Mouse (Mus musculus) left cerebral cortex, adult 2 months (tissue): ENCODE results near the gene Ctbs. TPM values are rescaled to one million over a fixed set of nuclear protein-coding genes. Genes with fewer than 3 reads are reported as not detected.

ENCODE experiments used
- DNase-seq, 2 experiments: peaks; one replicate each; pipeline ENCODE4 v3.0.0; 2021 to 2022; ENCODE audit warnings: low spot score in 2 of 2, mixed read lengths in 1 of 2; ENCODE audit errors: extremely low spot score in 1 of 2
- H3K27ac ChIP-seq: fragments of 200-600 bp; 2 replicates; pipeline ENCODE4 v1.8.1; 2022
- H3K4me3 ChIP-seq: fragments of 200-600 bp; 2 replicates; pipeline ENCODE4 v1.8.1; 2022
- CTCF ChIP-seq: fragments of 200-600 bp; IDR thresholded peaks from 2 replicates; pipeline ENCODE4 v1.8.1; 2022; ENCODE audit warnings: antibody characterized with exemption, mild to moderate bottlenecking, moderate library complexity
- intact Hi-C: fragments of 180-260 bp; cut with DNase I; formaldehyde crosslinking; loops from one replicate; pipeline ENCODE4 v1.15.1; 2025
- long read RNA-seq, 2 experiments: library from polyadenylated mRNA; stranded (forward); transcript quantifications; one replicate each; pipeline ENCODE4 v2.0.0; 2021; ENCODE audit warnings: borderline mapping rate in 2 of 2
- total RNA-seq, 2 experiments: library from RNA; stranded (reverse); gene quantifications; 2 replicates each; pipeline ENCODE4 v1.2.3; 2021

The Ctbs gene
- 1 to 10 TPM; 7.1 to 8.1 TPM for total RNA-seq
- long read RNA-seq, experiment 1, partial matches to known transcripts, result 0 of 6 reads
- long read RNA-seq, experiment 1, other reads (novel, unspliced or antisense), result 5 of 6 reads
- long read RNA-seq, experiment 2, partial matches to known transcripts, result 0 of 6 reads
- long read RNA-seq, experiment 2, other reads (novel, unspliced or antisense), result 2 of 6 reads

- TF ChIP-seq CTCF, result no peak
- no peak for DNase-seq
- intact Hi-C loops, result loop anchor here (5.0 kb wide), 1 partner anchor 323 kb away; no protein-coding TSS in a partner anchor
- Histone ChIP-seq H3K27ac (peak within 1 kb of the TSS; percentile 78), H3K4me3 (peak within 1 kb of the TSS; percentile 57)
Measured at GRCm38 (mm10) chr3:146449745-146450250, at the start of gene Ctbs. Gene Ctbs (plus strand): TSS chr3:146449795.

GRCm38 (mm10) chr3:146403770-146404169 is 45.8 kb upstream of the Ctbs start:
- Histone ChIP-seq H3K4me3 (peak overlapping the region; percentile 72), H3K27ac (peak overlapping the region; percentile 99)
- intact Hi-C loops, result loop anchor here (2.0 kb wide), 1 partner anchor 59 kb away; no protein-coding TSS in a partner anchor
- DNase-seq, result no peak
- TF ChIP-seq CTCF, result no peak

GRCm38 (mm10) chr3:146404311-146405201 is 45.0 kb upstream of the Ctbs start, which contains the start of gene Ssx2ip:
Gene Ssx2ip (plus strand): TSS chr3:146404642.
- intact Hi-C loops, result loop anchor here (2.0 kb wide), 1 partner anchor 60 kb away; no protein-coding TSS in a partner anchor
- Histone ChIP-seq H3K27ac (peak within 1 kb of the TSS; percentile 99), H3K4me3 (peak within 1 kb of the TSS; percentile 72)
- peak; percentile 98 to 100 for DNase-seq
- TF ChIP-seq CTCF, result no peak; the same call in 1 of the 2 replicates

- Histone ChIP-seq H3K27ac (peak overlapping the region; percentile 88), H3K4me3 (peak overlapping the region; percentile 72)
- no peak for DNase-seq
- intact Hi-C loops, result loop anchor here (2.0 kb wide), 1 partner anchor 61 kb away; no protein-coding TSS in a partner anchor
- no peak for TF ChIP-seq CTCF
Measured at GRCm38 (mm10) chr3:146405213-146406006, 44.2 kb upstream of the Ctbs start.

- no peak for TF ChIP-seq CTCF
- no peak overlapping the region; the same call in 1 of the 2 replicates for H3K27ac ChIP-seq
- no peak for DNase-seq
- intact Hi-C loops, result no loop called here
- H3K4me3 ChIP-seq, result peak overlapping the region; percentile 72
Measured at GRCm38 (mm10) chr3:146406007-146406341, 43.6 kb upstream of the Ctbs start.

GRCm38 (mm10) chr3:146407086-146407721 is 42.4 kb upstream of the Ctbs start:
- Histone ChIP-seq H3K4me3 (peak overlapping the region; percentile 35), H3K27ac (no peak overlapping the region)
- intact Hi-C loops, result no loop called here
- no peak for TF ChIP-seq CTCF
- no peak for DNase-seq

- no peak overlapping the region for H3K4me3 ChIP-seq
- no peak for TF ChIP-seq CTCF
- no peak overlapping the region for H3K27ac ChIP-seq
- DNase-seq, result no peak
- intact Hi-C loops, result no loop called here
Measured at GRCm38 (mm10) chr3:146410114-146410513, 39.5 kb upstream of the Ctbs start.

GRCm38 (mm10) chr3:146412008-146412407 is 37.6 kb upstream of the Ctbs start:
- no peak for DNase-seq
- intact Hi-C loops, result no loop called here
- H3K4me3 ChIP-seq, result no peak overlapping the region
- peak overlapping the region; percentile 28; the same call in 1 of the 2 replicates for H3K27ac ChIP-seq
- TF ChIP-seq CTCF, result no peak

- no peak overlapping the region for H3K4me3 ChIP-seq
- intact Hi-C loops, result no loop called here
- no peak for DNase-seq
- peak overlapping the region; percentile 28; the same call in 1 of the 2 replicates for H3K27ac ChIP-seq
- no peak for TF ChIP-seq CTCF
Measured at GRCm38 (mm10) chr3:146412480-146412879, 37.1 kb upstream of the Ctbs start.

GRCm38 (mm10) chr3:146413016-146413415 is 36.6 kb upstream of the Ctbs start:
- H3K27ac ChIP-seq, result peak overlapping the region; percentile 10; the same call in 1 of the 2 replicates
- DNase-seq, result no peak
- TF ChIP-seq CTCF, result no peak
- intact Hi-C loops, result no loop called here
- H3K4me3 ChIP-seq, result no peak overlapping the region

GRCm38 (mm10) chr3:146413992-146414391 is 35.6 kb upstream of the Ctbs start:
- TF ChIP-seq CTCF, result no peak
- no peak for DNase-seq
- no peak overlapping the region; the same call in 1 of the 2 replicates for H3K27ac ChIP-seq
- H3K4me3 ChIP-seq, result no peak overlapping the region
- intact Hi-C loops, result no loop called here
